17 mouse cellular contexts compared by ENCODE assay signal in the genomic region with DNA sequence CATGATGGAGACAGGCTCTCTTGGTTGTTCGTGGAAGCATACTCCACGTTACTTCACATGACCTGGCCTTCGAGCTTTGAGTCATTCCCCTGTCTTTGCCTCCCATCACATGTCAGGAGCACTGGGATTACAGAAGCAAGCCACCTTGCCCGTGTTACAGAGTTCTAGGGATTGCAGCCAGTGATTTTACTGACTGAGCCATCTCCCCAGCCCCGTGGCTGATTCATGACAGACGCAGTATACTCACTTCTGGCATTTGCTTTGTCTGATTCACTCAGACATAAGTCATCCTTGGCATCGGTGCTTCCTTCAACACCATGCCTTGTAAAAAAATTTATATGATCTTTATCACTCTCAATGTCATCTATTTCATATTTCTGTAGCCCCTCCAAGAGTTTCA.
"Had no signal": no experiment of that assay in that cellular context is flagged by ENCODE, and none has a peak within 500 bp of the region (broad histone marks: within the 10 kb centered on the region; RNA-seq: fewer than 3 reads in every experiment).

No protein-coding gene starts in this region.

- H3K27me3 ChIP-seq: liver, embryonic 13.5 days had no signal

- H3K4me3 ChIP-seq: layer of hippocampus, adult 2 months; liver, embryonic 13.5 days had no signal

- H3K9ac ChIP-seq: liver, embryonic 13.5 days had no signal

- H3K36me3 ChIP-seq: liver, embryonic 13.5 days had no signal

- H3K4me2 ChIP-seq: liver, embryonic 13.5 days; midbrain, embryonic 11.5 days had no signal

- H3K9me3 ChIP-seq: liver, embryonic 13.5 days had no signal

- H3K27ac ChIP-seq: layer of hippocampus, adult 2 months; liver, embryonic 13.5 days; stomach, postnatal 0 days had no signal

- DNase-seq: kidney, postnatal 14 days; kidney, postnatal 4 days; layer of hippocampus, adult 9-11 months; liver, embryonic 13.5 days; lung, adult 2 months; lung, postnatal 14 days; lung, postnatal 4 days; midbrain, embryonic 14.5 days; right cerebral cortex, adult 18-20 months; right cerebral cortex, postnatal 14 days; right cerebral cortex, postnatal 4 days; thymus, adult 2 months; thymus, postnatal 14 days; thymus, postnatal 4 days had no signal

- H3K4me1 ChIP-seq: liver, embryonic 13.5 days had no signal
